Mouse (Mus musculus) bone marrow macrophage, adult 2 months (primary cell): ENCODE data around the gene Agps.

Experiments used
- CTCF ChIP-seq: IDR thresholded peaks from 2 replicates; pipeline ENCODE4 v1.5.1; 2012; ENCODE audit warnings: low read depth, mild to moderate bottlenecking, low read length, moderate library complexity
- POLR2A ChIP-seq: IDR thresholded peaks from 2 replicates; pipeline ENCODE4 v1.6.1; 2012; ENCODE audit warnings: mild to moderate bottlenecking, low read depth, low read length, borderline replicate concordance

- no peak for TF ChIP-seq POLR2A
- no peak for TF ChIP-seq CTCF
Observed at GRCm38 (mm10) chr2:75796181-75796580, 35.8 kb upstream of the Agps start.
